Mouse (Mus musculus) adrenal gland, postnatal 4 days (tissue): ENCODE data around the gene Plekha7. TPM values are rescaled to one million over a fixed set of nuclear protein-coding genes. Genes with fewer than 3 reads are reported as not detected.

ENCODE experiments used
- DNase-seq, 2 experiments: peaks; one replicate each; pipeline ENCODE4 v3.0.0; 2021 to 2022; ENCODE audit warnings: low spot score in 2 of 2, mixed read lengths in 2 of 2
- total RNA-seq, 2 experiments: library from RNA; stranded (reverse); gene quantifications; 2 replicates each; pipeline ENCODE4 v1.2.3; 2021

Gene Plekha7
- total RNA-seq, 2 experiments from 2014 or later, result 19.0 to 24.8 TPM

DNA sequence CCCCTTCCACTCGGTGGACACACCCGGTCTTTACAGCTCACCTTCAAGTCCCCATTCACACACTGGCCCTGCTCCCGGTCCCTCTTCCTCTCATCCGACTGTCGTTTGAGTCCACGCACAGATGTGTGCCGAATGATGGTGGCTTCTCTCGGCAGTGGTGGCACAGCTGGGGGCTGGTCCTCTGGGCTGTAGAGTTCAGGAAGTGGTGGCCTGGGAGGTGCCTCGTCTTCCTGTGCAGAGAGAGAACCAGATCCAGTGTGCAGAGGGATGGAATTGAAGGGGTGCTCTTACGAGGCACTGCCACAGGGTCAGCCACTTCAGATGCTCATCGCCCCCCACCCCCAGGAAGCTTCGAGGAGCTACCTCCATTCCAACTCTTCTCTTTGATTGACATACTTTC, 171.0 kb downstream of the Plekha7 start:
- DNase-seq, result no peak

DNA sequence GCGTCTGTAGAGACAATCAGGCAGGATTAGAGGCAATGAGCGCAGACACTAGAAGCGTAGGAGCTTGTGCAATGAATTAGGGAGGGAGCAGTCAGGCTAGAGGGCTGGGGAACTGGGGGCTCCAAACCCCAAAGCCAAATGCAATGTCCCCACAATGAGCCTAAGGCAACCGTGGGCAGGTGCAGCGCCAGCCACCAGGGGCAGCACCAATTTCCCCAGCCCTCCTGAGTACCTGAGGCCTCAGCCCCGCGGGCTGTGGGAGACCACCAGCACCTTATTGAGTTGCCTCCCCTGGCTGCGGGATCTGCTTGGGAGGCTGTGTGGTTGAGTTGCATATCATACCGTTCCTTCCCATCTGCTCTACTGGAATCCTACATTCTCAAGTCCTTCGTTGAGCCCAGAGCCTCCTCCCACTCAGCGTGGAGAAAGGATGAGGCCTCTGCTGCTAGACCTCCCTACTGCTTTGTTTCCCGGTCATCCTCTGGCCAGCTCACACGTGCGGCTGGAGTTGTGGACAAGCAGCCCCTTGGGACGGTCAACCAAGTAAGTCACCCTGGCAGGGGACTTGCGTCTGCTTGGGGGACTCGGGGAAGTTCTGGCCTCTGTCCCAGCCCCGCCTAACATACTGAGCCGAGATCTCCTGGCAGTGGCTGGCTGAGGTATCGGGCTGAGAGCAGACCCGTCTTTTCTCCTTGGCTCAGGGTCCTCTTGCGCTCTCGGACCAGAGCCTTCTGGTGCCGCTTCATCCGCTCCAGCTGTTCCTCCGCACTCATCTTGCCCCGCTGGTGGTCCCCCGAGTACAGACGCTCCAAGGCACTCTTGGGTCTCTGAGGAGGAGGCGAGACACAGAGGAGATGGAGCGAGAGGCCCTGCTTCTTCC, 173.5 kb downstream of the Plekha7 start:
- DNase-seq, result no peak

DNA sequence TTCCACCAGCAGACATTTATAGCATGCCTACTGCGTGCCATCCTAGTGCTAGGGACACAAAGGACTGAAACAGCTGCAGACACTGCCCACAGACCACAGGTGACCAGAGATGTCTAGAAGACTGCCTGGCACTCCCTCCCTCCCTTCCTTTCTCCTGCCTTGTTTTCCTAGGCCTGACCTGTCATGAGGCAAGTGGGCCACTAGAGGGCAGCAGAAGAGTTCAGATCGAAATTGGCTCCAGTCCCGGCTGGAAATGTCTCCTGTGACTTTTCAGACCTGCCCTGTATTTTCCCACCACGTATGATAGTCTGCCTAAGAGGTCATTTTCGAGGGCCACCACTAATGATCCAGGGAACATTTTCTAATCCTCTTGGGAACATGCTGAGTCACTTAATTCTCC, 176.1 kb downstream of the Plekha7 start:
- DNase-seq, result peak; percentile 41 to 55

DNA sequence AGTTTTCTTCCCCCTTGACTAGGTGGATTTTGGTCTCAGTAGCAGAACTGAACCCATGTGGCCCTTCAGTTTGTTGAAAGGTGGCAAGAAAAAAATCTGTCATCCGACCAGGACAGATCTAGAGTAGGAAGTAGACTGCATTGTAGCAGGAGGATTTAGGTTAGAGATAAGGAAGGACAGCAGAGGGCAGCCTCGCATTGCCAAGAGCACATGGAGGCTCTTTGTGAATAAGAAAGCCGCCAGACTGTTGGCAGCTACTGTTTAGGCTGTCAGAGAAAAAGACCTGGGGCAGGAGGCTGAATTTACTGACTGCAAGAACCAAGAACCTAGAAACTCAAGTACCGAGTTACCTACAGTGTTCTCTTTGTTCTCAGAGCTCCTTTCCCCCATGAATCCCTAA, 176.8 kb downstream of the Plekha7 start:
- DNase-seq, result no peak

DNA sequence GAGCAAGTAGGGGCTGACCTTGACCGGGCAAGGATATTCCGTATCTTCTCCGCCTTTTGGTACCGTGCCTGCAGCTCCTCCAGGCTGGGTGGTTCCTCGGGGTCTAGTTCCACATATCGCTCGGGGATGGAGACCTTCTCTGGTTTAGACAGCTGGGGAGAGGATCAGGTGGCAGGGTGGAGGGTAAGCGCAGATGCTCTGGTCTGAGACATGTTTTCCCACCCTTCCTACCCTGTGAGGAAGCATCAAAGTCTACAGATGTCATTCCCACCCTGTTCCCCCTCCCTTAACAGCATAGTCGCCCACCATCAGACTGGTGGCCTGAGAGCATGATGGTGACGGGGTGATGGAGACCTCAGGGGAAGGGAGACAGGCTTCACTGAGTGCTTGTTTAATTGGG, 178.8 kb downstream of the Plekha7 start:
- DNase-seq, result no peak

DNA sequence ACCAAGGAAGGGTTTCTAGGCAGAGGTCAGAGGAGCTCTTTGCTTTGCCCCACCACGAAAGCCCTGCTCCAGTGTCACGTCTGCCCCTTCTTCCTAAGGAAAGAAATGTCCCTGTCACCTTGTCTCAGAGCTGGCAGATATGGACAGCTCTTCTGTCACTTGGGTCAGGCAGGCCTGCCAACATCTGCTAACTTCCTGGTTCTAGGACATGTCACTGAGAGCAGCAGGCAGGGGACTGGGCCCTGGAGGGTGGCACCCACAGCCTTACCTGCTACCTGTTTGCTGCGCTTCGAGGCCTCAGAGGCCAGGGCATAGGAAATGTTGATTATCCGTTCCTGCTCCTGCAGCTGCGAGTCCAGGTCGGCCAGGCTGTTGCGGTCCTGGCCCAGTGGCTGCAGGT, 179.9 kb downstream of the Plekha7 start:
- no peak for DNase-seq

DNA sequence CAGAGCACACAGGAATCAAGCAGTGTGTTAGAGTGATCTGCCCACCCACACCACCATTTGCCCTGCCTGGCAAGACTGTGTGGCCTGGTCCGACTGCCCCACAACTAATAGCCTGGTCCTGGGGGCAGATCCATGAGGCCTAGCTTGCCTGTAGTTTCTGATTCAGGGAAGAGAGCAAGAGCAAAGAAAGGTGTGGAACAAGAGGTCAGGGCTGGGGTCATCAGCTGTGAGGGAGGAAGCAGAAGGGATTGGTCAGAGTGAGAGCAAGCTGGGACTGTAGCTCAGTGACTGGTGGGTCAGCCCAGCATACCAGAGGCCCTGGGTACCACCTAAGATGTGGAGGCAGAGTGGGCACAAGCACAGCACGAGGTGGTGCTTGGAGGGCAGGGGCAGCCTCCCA, 181.1 kb downstream of the Plekha7 start:
- no peak for DNase-seq

DNA sequence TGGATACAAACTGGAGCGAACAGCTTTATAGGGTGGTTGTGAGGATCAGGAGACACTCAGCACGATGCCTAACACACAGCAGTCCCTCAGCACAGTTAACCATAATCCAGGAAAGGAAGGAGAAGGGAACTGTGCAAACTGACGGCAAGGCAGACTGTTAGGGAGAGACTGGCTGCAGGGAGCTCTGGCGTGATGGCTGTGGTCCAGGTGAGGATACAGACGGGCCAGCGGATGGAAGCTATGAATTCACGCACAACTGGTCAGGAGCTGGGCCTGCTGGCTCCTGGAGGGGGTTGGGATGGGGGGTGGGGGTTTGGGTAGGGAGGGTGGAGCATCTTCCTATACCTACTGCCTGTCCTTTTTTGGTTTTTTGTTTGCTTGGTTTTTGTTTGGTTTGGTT, 182.5 kb downstream of the Plekha7 start:
- DNase-seq, result no peak

DNA sequence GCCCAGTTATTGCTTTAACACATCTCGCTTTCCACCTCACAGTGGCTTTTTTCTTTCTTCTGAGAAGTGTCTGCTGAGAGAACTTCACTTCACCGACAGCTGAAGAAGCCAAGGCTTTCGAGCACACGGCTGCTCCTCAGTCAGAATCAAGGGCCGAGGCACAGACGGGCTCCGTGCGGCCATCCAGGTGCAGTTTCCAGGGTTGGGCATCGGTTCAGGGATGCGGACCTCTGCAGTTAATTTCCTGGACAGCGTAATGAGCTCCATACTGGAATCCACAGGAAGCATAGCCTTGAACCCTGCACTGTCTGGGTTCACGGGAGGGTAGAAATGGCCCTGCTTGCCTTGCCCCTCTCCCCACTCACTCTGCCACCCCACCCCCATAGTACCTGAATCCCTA, 184.1 kb downstream of the Plekha7 start:
- no peak for DNase-seq

DNA sequence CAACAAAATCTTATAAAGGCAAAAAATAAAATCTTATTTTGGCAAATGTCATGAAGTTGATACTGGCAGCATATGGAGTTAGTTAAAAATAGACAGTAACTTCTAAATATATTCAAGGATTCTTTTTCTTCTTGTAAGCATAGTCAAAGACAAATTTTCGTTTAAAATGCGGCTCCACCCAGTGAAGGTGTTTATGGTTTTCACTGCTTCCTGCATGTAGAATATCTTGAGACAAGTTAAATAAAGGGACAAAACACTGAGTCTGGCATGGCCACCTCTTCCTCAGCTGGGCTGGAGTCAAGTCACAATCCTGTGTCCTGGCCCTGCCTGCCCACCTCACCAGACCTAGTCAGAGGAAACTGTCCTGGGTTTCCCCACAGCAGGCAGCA, 184.6 kb downstream of the Plekha7 start:
- no peak for DNase-seq

DNA sequence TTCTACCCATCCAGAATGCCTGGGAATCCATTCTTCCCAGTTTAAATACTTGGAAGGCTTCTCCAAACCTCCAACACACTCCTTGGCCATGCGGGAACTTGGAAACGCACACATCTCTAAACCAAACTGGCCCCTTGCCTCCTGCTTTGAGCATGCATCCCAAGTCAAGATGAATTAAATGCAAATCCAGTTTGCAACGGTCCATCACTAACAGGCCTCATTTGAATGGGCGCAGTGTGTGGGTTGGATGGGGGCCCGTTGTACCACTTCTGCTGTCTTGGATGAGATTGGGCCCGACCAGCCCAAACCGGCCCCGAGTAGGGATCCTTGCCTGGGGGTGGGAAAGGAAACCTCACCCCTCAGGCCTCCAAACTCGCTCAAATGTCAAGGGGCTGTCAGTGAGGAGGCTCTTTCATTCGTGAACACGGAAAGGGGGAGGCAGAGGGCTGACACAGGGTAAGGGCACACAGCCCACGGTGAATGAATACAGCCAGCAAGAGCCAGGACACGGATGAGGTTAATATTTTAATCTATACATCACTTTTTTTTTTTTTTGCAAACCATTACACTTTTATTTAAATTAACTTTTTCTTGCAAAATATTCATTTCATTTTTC, 185.1 kb downstream of the Plekha7 start:
- no peak for DNase-seq

DNA sequence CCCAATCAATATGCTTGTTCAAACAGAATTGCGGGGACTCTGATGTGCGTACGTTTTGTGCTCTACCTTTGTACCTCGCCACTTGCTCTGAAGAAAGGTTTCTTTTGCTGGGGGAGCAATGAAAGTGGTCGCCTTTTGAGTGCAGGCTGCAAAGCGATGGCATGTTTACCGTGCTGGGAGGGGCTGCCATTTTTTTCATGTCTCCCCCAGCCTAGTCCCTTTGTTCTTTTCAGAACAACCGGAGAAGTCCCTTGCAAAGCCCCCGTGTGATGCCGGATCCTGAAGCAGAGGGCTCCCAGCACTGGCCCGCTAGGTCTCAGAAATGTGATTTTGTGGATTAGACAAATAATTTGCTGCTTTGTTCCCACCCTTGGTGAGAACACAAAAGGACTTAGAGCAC, 187.0 kb downstream of the Plekha7 start:
- no peak for DNase-seq

DNA sequence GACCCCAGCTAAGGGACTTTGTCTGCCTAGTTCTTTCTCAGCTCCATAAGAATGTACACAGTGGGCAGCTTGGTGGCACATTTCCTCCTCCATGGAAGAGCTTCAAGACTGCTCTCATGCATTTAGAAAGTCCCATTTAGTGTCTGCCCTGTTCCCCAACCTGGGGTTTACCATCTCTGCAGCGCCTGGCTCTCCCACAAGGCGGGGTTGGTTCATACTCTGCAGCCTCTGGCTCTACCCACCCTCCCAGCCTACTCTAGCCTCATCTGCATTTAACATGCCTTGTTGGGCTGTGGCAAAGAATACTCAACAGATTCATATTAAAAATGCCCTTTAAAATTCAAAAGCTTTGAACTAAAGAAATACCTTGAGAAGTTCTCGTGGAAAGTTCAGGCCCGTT, 187.4 kb downstream of the Plekha7 start:
- no peak for DNase-seq

DNA sequence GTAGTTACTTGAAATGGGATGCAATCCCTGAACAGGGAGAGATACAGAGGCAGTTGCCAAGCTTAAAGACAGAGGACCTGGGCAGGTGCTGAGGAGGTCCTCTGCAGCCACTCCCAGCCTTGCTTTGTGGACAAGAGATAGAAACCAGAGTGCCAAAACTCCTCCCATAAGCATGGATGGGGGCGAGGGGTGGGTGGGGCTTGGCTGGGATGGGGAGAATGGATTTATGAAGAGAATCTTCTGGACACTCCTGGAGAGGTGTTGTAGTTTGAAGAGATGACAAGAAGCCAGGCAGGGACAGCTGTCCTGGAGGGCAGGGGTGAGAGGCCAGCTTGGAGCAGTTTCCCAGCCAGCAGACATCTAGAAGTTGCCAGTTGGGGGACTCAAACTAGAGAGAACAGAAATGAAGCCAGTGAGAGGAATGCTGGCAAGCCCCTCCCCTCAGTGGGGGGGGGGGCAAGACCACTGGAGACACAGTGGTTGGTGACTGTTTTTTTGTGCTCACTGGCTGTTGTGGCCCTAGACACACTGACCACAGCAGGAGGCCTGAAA, 188.8 kb downstream of the Plekha7 start:
- DNase-seq, result no peak

DNA sequence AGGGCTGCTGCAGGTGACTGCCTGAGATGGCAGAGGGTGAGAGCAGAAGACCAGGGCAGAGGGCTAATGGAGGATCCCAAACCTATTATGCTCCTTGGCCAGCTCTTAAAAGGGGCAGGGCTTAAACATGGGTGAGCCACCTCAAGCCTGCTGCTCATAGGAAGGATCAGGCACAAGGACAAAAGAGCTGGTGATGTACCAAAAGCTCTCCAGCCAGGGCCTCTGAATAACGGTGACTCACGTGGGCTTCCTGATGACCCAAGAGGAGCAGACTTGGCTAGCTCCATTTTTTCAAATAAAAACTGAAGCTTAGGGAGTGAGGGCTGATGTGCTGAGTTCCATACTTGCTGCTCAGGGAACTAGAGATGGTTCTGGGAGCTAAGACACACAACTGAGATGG, 192.2 kb downstream of the Plekha7 start:
- DNase-seq, result no peak

DNA sequence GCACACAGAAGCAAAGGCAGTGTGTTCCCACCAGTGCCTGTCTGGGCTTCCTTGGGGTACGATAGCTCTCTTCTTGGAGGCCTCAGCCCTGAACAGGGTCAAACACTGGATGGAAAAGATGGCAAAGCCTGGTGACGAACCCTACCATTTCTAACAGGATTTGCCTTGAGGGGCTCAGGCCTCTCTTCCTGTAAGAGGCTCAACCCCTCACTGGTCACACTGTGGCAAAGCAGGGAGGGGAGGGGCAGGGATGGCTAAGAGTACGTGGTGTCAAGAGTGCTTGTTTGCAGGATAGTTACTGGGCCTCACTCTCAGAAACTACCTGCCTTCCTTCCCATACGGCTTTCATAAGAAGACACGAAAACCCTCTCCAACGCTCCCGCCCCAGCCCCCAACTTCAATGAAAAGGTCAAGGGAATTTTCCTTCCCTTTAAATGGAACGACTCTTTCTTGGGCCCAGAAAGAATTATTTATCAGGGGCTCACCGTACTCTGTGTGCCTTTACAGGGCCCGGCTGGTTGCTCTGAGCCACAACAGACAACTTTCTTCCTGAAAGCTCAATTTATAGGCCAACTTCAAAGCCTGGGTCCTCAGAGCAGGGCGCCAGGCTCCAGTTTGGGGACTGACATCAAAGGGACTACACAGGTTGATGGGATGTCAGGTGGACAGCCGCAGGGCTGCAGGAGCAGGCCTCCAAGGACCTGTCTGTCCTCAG, 192.8 kb downstream of the Plekha7 start:
- DNase-seq, result no peak

DNA sequence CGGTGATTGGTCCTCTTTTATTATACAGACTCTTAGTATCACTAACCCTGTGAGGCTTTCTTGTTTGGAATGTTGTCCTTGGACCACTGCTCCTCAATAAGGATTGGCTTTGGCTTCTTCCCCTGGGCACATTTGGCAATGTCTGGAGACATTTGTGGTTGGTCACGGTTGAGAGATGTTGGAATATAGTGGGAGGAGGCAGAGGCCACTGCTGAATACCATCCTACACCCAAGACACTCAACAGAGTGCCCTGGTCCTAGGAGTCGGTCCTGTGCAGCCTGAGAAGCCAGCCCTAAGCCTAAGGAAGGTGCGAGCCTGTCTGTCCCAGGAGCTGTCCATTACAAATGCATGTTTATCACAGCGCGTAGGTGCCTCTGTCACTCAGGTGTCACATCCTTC, 196.6 kb downstream of the Plekha7 start:
- DNase-seq, result no peak

DNA sequence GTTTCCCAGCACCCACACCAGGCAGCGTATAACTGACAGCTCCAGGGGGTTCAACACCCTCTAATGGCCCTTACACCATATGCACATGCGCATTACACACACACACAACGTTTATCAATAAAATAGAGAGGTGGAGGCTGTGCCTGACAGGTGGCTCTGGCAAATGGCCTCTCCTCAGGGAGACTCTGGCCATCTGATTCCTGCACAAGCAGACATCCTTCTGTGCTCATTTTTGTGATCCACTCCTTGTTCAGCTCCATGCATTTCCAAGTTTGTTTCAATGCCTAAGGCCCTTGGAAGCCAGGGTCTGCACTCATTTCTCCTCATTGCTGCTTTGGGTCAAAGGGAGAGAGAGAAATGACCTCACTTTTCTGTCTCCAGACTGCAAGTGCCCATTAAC, 197.5 kb downstream of the Plekha7 start:
- DNase-seq, result no peak

DNA sequence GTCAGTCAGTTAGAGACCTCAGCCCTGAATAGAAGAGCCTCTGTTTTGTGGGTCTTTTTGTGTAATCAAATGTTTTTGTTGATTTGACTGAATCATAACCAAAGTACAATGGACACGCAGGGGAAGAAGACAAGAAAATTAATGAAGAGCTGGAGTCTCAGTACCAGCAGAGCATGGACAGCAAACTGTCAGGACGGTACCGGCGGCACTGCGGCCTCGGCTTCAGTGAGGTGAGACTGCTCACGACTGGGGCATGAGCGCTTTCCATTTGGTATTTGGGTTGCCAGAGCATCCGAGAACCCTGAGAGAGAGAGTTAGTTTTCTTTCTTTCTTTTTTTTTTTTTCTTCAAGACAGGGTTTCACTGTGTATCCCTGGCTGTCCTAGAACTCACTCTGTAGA, 205.1 kb downstream of the Plekha7 start:
- no peak for DNase-seq

DNA sequence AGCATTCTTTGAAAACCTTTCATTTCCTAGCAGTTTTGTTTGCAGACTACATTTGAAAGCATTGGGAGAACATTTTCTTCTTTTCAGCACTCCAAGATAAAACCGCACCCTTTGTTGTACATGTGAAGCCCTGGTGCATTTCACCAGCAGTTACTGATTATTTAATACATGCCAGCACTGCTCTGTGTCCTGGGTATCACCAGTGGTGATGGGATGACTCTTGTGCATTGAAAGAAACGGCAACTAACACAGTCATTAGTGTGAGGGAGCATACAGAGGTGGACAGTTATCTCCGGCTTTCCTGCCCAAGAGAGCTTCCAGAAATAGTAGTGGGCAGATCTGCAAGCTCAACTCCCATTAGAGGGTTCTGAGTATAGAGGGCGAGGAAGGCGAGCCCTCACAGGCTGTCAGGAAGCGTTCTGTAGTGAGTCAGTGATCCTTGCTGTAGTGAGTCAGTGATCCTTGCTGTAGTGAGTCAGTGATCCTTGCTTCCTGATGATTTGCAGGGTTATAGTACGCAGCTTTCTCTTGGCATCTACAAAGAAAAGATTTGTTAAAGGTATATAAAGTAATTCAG, 208.1 kb downstream of the Plekha7 start:
- DNase-seq, result no peak

DNA sequence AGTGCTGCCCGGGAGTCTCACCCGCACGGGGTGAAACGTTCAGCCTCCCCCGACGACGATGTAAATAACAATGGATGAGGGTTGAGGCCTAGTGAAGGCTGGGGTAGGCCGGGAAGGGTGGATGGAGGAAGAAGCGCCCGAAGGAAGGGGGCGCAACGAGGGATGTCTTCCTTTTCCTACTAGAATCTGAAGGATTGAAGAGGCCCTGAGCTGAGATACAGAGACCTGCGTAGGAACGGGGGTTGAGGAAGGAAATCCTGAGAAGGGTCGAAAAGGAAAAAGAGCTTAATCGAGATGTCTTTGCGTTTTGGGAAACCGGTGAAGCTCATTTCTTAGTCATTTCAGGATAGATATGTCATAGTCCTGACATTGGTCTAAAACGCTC, 214.7 kb downstream of the Plekha7 start:
- DNase-seq, result no peak
